Mouse (Mus musculus) left cerebral cortex, adult 11 months (tissue): ENCODE measurements around the gene AI854703.
A peak's percentile ranks its signal among the peaks of the same experiment; 100 is the strongest.

Experiments used
- DNase-seq: peaks from one replicate; pipeline ENCODE4 v3.0.0; 2022; ENCODE audit warnings: low spot score

The AI854703 gene

GRCm38 (mm10) chr6:48658721-48659120 is 32.2 kb downstream of the AI854703 start:
- DNase-seq, result no peak

- DNase-seq, result no peak
Measured at GRCm38 (mm10) chr6:48664750-48665149, 38.2 kb downstream of the AI854703 start.

- no peak for DNase-seq
Measured at GRCm38 (mm10) chr6:48665471-48665870, 38.9 kb downstream of the AI854703 start.

- no peak for DNase-seq
Measured at GRCm38 (mm10) chr6:48666159-48666586, 39.6 kb downstream of the AI854703 start.

- DNase-seq, result no peak
Measured at GRCm38 (mm10) chr6:48668022-48668421, 41.5 kb downstream of the AI854703 start.

- no peak for DNase-seq
Measured at GRCm38 (mm10) chr6:48669446-48669969, 42.9 kb downstream of the AI854703 start.

- no peak for DNase-seq
Measured at GRCm38 (mm10) chr6:48674291-48675058, 47.9 kb downstream of the AI854703 start.

GRCm38 (mm10) chr6:48675400-48675930 is 48.9 kb downstream of the AI854703 start:
- DNase-seq, result no peak

GRCm38 (mm10) chr6:48675931-48676859 is 49.6 kb downstream of the AI854703 start, which contains the start of gene Gimap9:
Gene Gimap9 (plus strand): TSS chr6:48676129.
- no peak for DNase-seq

GRCm38 (mm10) chr6:48676860-48677415 is 50.4 kb downstream of the AI854703 start:
- DNase-seq, result no peak

GRCm38 (mm10) chr6:48677492-48678345 is 51.2 kb downstream of the AI854703 start:
- no peak for DNase-seq

- no peak for DNase-seq
Measured at GRCm38 (mm10) chr6:48678391-48678790, 51.8 kb downstream of the AI854703 start.

- no peak for DNase-seq
Measured at GRCm38 (mm10) chr6:48679701-48680100, 53.1 kb downstream of the AI854703 start.

GRCm38 (mm10) chr6:48680421-48680820 is 53.9 kb downstream of the AI854703 start:
- no peak for DNase-seq

GRCm38 (mm10) chr6:48681472-48682090 is 55.0 kb downstream of the AI854703 start:
- no peak for DNase-seq

GRCm38 (mm10) chr6:48682271-48682670 is 55.7 kb downstream of the AI854703 start:
- peak; percentile 14 for DNase-seq
